ENCODE assay signal across 22 mouse cellular contexts in genomic region chr1:71663242-71663641, GRCm38 (mm10). TPM values are rescaled to one million over a fixed set of nuclear protein-coding genes. Genes with fewer than 3 reads are reported as not detected.
DNase-seq lines count a peak whose midpoint lies in the region; ATAC-seq and TF ChIP-seq lines count a peak whose summit lies in the region.
"Had no signal": no experiment of that assay in that cellular context is flagged by ENCODE, and none has a peak within 500 bp of the region (broad histone marks: within the 10 kb centered on the region; RNA-seq: fewer than 3 reads in every experiment).

No protein-coding gene starts in this region.

- no peak overlapping the region for H3K27ac ChIP-seq in lung, embryonic 15.5 days
- H3K27ac ChIP-seq in lung, postnatal 0 days (ENCODE audit: low read length) = no peak overlapping the region
- no peak overlapping the region for H3K27ac ChIP-seq in midbrain, embryonic 11.5 days (ENCODE audit: low read depth, low read length)
- no peak overlapping the region for H3K27ac ChIP-seq in midbrain, embryonic 10.5 days (replicated peaks)
- H3K27ac ChIP-seq: embryonic facial prominence, embryonic 13.5 days; embryonic facial prominence, embryonic 15.5 days; forebrain, embryonic 10.5 days; forebrain, embryonic 12.5 days had no signal

- H3K9ac ChIP-seq in lung, embryonic 15.5 days = no peak overlapping the region
- H3K9ac ChIP-seq in lung, postnatal 0 days (replicated peaks; ENCODE audit: low read depth) = no peak overlapping the region
- H3K9ac ChIP-seq in midbrain, embryonic 11.5 days (ENCODE audit: low read length) = no peak overlapping the region
- H3K9ac ChIP-seq: embryonic facial prominence, embryonic 13.5 days; embryonic facial prominence, embryonic 15.5 days; forebrain, embryonic 12.5 days had no signal

- H3K4me1 ChIP-seq in lung, embryonic 15.5 days = no peaks in the 10 kb centered on the region
- H3K4me1 ChIP-seq in lung, postnatal 0 days (ENCODE audit: insufficient read depth, low read depth, low read length) = no peaks in the 10 kb centered on the region
- H3K4me1 ChIP-seq in midbrain, embryonic 11.5 days (ENCODE audit: control insufficient read depth, insufficient read depth, low read length) = no peaks in the 10 kb centered on the region
- no peaks in the 10 kb centered on the region for H3K4me1 ChIP-seq in midbrain, embryonic 10.5 days
- H3K4me1 ChIP-seq: embryonic facial prominence, embryonic 13.5 days; embryonic facial prominence, embryonic 15.5 days; forebrain, embryonic 10.5 days; forebrain, embryonic 12.5 days had no signal

- no peak overlapping the region for H3K4me2 ChIP-seq in lung, embryonic 15.5 days
- H3K4me2 ChIP-seq in lung, postnatal 0 days (replicated peaks; ENCODE audit: low read depth, low read length) = no peak overlapping the region
- no peak overlapping the region for H3K4me2 ChIP-seq in midbrain, embryonic 11.5 days
- H3K4me2 ChIP-seq: embryonic facial prominence, embryonic 13.5 days; embryonic facial prominence, embryonic 15.5 days; forebrain, embryonic 12.5 days had no signal

- peak; percentile 64; the same call in 1 of the 2 replicates for ATAC-seq in lung, embryonic 15.5 days (ENCODE audit: borderline replicate concordance, extremely low read depth, low FRiP score, low TSS enrichment)
- ATAC-seq in lung, postnatal 0 days = peak; percentile 67
- no peak for ATAC-seq in midbrain, embryonic 11.5 days (ENCODE audit: low FRiP score)
- ATAC-seq: forebrain, embryonic 14.5 days had no signal

- no peaks in the 10 kb centered on the region for H3K27me3 ChIP-seq in lung, embryonic 15.5 days
- no peaks in the 10 kb centered on the region for H3K27me3 ChIP-seq in lung, postnatal 0 days (replicated peaks; ENCODE audit: insufficient read depth, low read length)
- H3K27me3 ChIP-seq in midbrain, embryonic 11.5 days (ENCODE audit: control insufficient read depth, insufficient read depth, low read length) = no peaks in the 10 kb centered on the region
- no peaks in the 10 kb centered on the region for H3K27me3 ChIP-seq in midbrain, embryonic 10.5 days (ENCODE audit: low read depth, poor library complexity, severe bottlenecking)
- H3K27me3 ChIP-seq: embryonic facial prominence, embryonic 13.5 days; embryonic facial prominence, embryonic 15.5 days; forebrain, embryonic 12.5 days had no signal

- DNase-seq in lung, postnatal 4 days = no peak
- peak; percentile 71 for DNase-seq in lung, postnatal 0 days (ENCODE audit: low spot score)
- no peak for DNase-seq in lung, postnatal 10 days
- DNase-seq in midbrain, embryonic 11.5 days (ENCODE audit: low spot score, missing footprints) = peak; percentile 12
- no peak for DNase-seq in midbrain, embryonic 10.5 days (ENCODE audit: low spot score)
- DNase-seq: adrenal gland, adult 2 months; adrenal gland, postnatal 10 days; adrenal gland, postnatal 25 days; cerebellum, adult 11 months; cerebellum, adult 18-20 months; cerebellum, adult 8-10 months; cerebellum, adult 9-11 months; cerebellum, postnatal 14 days; cerebellum, postnatal 36 days; embryo, embryonic 11 days had no signal

- no peaks in the 10 kb centered on the region for H3K9me3 ChIP-seq in lung, embryonic 15.5 days
- H3K9me3 ChIP-seq in lung, postnatal 0 days (ENCODE audit: low read length) = no peaks in the 10 kb centered on the region
- peaks cover 4% of the 10 kb centered on the region; the same call in 1 of the 2 replicates for H3K9me3 ChIP-seq in midbrain, embryonic 11.5 days (ENCODE audit: control insufficient read depth, low read length)
- peaks cover 27% of the 10 kb centered on the region for H3K9me3 ChIP-seq in midbrain, embryonic 10.5 days (replicated peaks)
- H3K9me3 ChIP-seq: embryonic facial prominence, embryonic 15.5 days; forebrain, embryonic 12.5 days had no signal

- no peak for TF ChIP-seq CTCF in lung, postnatal 0 days (IDR thresholded peaks at IDR 0.05)

- 63% methylated on average over 6 of the region's 6 CpGs for WGBS in lung, embryonic 15.5 days
- WGBS in lung, postnatal 0 days = 65% methylated on average over 6 of the region's 6 CpGs
- 94% methylated on average over 6 of the region's 6 CpGs for WGBS in midbrain, embryonic 11.5 days
- WGBS in midbrain, embryonic 10.5 days = 92% methylated on average over 6 of the region's 6 CpGs

- H3K4me3 ChIP-seq in lung, embryonic 15.5 days = no peak overlapping the region
- no peak overlapping the region for H3K4me3 ChIP-seq in lung, postnatal 0 days (ENCODE audit: low read depth, low read length)
- no peak overlapping the region for H3K4me3 ChIP-seq in midbrain, embryonic 11.5 days (ENCODE audit: low read depth, low read length)
- H3K4me3 ChIP-seq in midbrain, embryonic 10.5 days = no peak overlapping the region
- H3K4me3 ChIP-seq: embryonic facial prominence, embryonic 13.5 days; embryonic facial prominence, embryonic 15.5 days; erythroblast, embryonic 14.5 days; forebrain, embryonic 10.5 days; forebrain, embryonic 12.5 days had no signal

- peak; percentile 34; the same call in 1 of the 2 replicates for TF ChIP-seq EP300 in lung, postnatal 0 days (IDR thresholded peaks at IDR 0.05)

- H3K36me3 ChIP-seq in lung, embryonic 15.5 days = no peaks in the 10 kb centered on the region
- H3K36me3 ChIP-seq in lung, postnatal 0 days (ENCODE audit: insufficient read depth, low read length) = no peaks in the 10 kb centered on the region
- H3K36me3 ChIP-seq in midbrain, embryonic 11.5 days (ENCODE audit: control insufficient read depth, insufficient read depth, low read length) = no peaks in the 10 kb centered on the region
- 0 out of 2 replicates have a peak, but pooled peaks cover 11% of the 10 kb centered on the region for H3K36me3 ChIP-seq in midbrain, embryonic 10.5 days
- H3K36me3 ChIP-seq: embryonic facial prominence, embryonic 13.5 days; embryonic facial prominence, embryonic 15.5 days; forebrain, embryonic 12.5 days had no signal

RNA-seq across cellular contexts. Expression of gene Fn1, which starts 10.2 kb away (rescaled TPM):
- polyA plus RNA-seq in lung, embryonic 15.5 days (2015; fragmentation: Nextera tagmentation; extraction: Ambion mirVana) = 126 and 141 TPM in 2 replicates
- 250 and 295 TPM in 2 replicates for polyA plus RNA-seq in lung, postnatal 0 days (2015; fragmentation: Nextera tagmentation; extraction: Ambion mirVana)
- 62.0 and 64.7 TPM in 2 replicates for polyA plus RNA-seq in midbrain, embryonic 11.5 days (2014; fragmentation: Nextera tagmentation; extraction: Ambion mirVana)
- polyA plus RNA-seq in midbrain, embryonic 10.5 days (2016; fragmentation: Nextera tagmentation; extraction: Ambion mirVana) = 84.4 and 89.0 TPM in 2 replicates

Comparison
In these comparisons a context has a peak if more than half of its experiments do, and no peak if none do; other contexts are left out.
1. DNase-seq: peak in lung, postnatal 0 days (single experiment) and midbrain, embryonic 11.5 days (single experiment); none in lung, postnatal 4 days (0 of 2), lung, postnatal 10 days (single experiment) and midbrain, embryonic 10.5 days (single experiment).